Mouse (Mus musculus): ENCODE results near the gene Defb33. TPM values are rescaled to one million over a fixed set of nuclear protein-coding genes. Genes with fewer than 3 reads are reported as not detected.

Gene Defb33
- polyA plus RNA-seq (2014; fragmentation: Nextera tagmentation; extraction: Ambion mirVana) = not detected in 2 replicates

DNA sequence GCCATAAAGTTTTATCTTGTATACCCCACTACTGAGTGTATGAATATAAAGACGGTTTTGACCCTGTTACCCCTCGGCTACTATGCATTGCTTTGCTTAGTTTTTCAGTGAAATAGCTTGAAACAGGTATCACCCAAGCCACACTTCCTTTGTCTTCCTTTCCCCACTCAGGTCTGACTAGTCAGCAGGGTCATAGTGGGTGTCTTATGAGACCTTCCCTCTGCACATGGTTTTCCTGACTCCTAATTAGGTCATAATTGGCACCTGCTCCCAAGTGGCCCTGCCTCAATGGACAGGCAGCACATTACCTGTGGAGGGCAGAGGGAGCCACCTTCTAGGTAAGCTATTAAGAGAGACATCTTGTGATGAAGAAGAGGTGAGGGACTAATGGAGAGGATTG is at the start of gene Defb33:
Gene Defb33 (plus strand): TSS at position 301 of the 400 bp plus-strand sequence.
- Histone ChIP-seq H3K9ac (replicated peaks; ENCODE audit: low read depth, low read length) (no peak within 1 kb of the TSS), H3K4me1 (ENCODE audit: control insufficient read depth, insufficient read depth, low read length) (no peaks in the 10 kb centered on the region), H3K4me3 (ENCODE audit: low read depth, low read length) (no peak within 1 kb of the TSS), H3K36me3 (ENCODE audit: control insufficient read depth, insufficient read depth, low read length) (no peaks in the 10 kb centered on the region), H3K27me3 (ENCODE audit: control insufficient read depth, insufficient read depth, low read length) (no peaks in the 10 kb centered on the region), H3K4me2 (ENCODE audit: low read depth, low read length) (no peak within 1 kb of the TSS), H3K9me3 (ENCODE audit: control insufficient read depth, low read length) (peaks cover 12% of the 10 kb centered on the region), H3K27ac (ENCODE audit: low read depth, low read length) (no peak within 1 kb of the TSS)
- ATAC-seq (ENCODE audit: low read depth) = no peak
- 93% methylated on average over 2 of the region's 2 CpGs for WGBS

DNA sequence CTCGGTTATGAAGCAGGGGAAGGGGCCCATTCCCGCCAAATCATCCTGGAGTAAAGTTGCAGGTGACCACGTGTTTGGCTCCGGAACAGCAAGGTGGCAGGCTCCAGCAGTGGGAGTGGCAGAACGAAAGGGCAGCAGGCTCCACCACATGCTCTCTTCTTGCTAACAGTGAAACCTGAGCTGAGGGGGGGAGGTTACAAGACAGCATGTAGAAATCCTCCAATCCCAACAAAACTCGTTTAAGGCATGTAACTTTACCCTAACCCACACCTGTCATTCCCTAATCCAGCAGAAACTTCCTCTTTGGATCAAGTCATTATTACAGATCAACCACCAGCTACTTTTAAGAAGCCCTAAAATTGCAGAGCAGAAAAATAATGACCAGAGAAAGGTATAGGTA is 17.9 kb upstream of the Defb33 start:
- no peak overlapping the region for H3K27ac ChIP-seq (ENCODE audit: low read depth, low read length)
- H3K36me3 ChIP-seq (ENCODE audit: control insufficient read depth, insufficient read depth, low read length) = no peaks in the 10 kb centered on the region
- H3K4me2 ChIP-seq (ENCODE audit: low read depth, low read length) = no peak overlapping the region
- H3K27me3 ChIP-seq (ENCODE audit: control insufficient read depth, insufficient read depth, low read length) = no peaks in the 10 kb centered on the region
- H3K4me1 ChIP-seq (ENCODE audit: control insufficient read depth, insufficient read depth, low read length) = no peaks in the 10 kb centered on the region
- no peak overlapping the region for H3K4me3 ChIP-seq (ENCODE audit: low read depth, low read length)
- WGBS = 49% methylated on average over 6 of the region's 6 CpGs
- no peak overlapping the region for H3K9ac ChIP-seq (replicated peaks; ENCODE audit: low read depth, low read length)
- ATAC-seq (ENCODE audit: low read depth) = no peak
- H3K9me3 ChIP-seq (ENCODE audit: control insufficient read depth, low read length) = peaks cover 3% of the 10 kb centered on the region; the same call in 1 of the 2 replicates

DNA sequence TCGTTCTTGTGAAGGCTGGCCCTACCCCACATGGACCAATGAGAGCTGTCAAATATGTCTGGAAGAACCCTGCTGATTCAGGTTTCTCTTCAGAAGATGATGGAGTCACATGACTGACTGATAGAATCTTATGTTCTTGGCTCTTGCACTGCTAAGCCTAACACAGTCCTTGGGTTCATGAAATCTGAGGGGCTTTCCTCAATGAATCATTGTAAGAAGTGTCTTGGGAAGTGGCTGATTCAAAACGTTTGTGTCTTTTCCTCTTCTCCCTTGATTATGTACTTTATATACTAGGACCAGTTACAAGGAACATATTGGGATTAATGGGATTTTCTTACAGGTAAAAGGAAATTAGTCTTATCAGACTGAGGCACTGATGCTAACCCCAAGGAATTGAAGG is 10.1 kb downstream of the Defb33 start, which contains the start of gene Gm15056:
Gene Gm15056 (minus strand): TSS at position 101 of the 400 bp plus-strand sequence.
- no peak within 1 kb of the TSS for H3K4me3 ChIP-seq (ENCODE audit: low read depth, low read length)
- no peaks in the 10 kb centered on the region for H3K36me3 ChIP-seq (ENCODE audit: control insufficient read depth, insufficient read depth, low read length)
- 60% methylated on average over 2 of the region's 2 CpGs for WGBS
- H3K9ac ChIP-seq (replicated peaks; ENCODE audit: low read depth, low read length) = no peak within 1 kb of the TSS
- H3K4me2 ChIP-seq (ENCODE audit: low read depth, low read length) = no peak within 1 kb of the TSS
- ATAC-seq (ENCODE audit: low read depth) = no peak
- no peaks in the 10 kb centered on the region for H3K27me3 ChIP-seq (ENCODE audit: control insufficient read depth, insufficient read depth, low read length)
- no peaks in the 10 kb centered on the region for H3K4me1 ChIP-seq (ENCODE audit: control insufficient read depth, insufficient read depth, low read length)
- no peak within 1 kb of the TSS for H3K27ac ChIP-seq (ENCODE audit: low read depth, low read length)
- H3K9me3 ChIP-seq (ENCODE audit: control insufficient read depth, low read length) = peaks cover 6% of the 10 kb centered on the region; the same call in 1 of the 2 replicates

DNA sequence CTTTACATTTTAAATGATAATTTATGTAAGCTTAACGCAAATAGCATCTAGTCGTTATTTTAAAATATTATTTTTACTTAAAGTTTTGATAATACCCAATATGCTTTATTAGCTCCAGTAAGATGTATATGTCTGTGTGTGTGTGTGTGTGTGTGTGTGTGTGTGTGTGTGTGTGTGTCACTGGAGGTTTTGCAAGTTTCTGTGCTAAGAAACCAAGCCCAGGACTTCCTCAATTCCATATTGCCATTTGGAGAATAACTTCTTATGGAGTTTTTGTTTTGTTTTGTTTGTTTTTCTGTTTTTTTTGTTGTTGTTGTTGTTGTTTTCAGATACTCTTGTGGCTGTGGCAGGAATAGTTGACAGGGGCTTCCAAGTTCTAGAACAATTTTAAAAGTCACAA is 14.7 kb downstream of the Defb33 start:
- Histone ChIP-seq H3K36me3 (ENCODE audit: control insufficient read depth, insufficient read depth, low read length) (no peaks in the 10 kb centered on the region), H3K27me3 (ENCODE audit: control insufficient read depth, insufficient read depth, low read length) (no peaks in the 10 kb centered on the region), H3K27ac (ENCODE audit: low read depth, low read length) (no peak overlapping the region), H3K9ac (replicated peaks; ENCODE audit: low read depth, low read length) (no peak overlapping the region), H3K9me3 (ENCODE audit: control insufficient read depth, low read length) (peaks cover 3% of the 10 kb centered on the region), H3K4me3 (ENCODE audit: low read depth, low read length) (no peak overlapping the region), H3K4me1 (ENCODE audit: control insufficient read depth, insufficient read depth, low read length) (no peaks in the 10 kb centered on the region), H3K4me2 (ENCODE audit: low read depth, low read length) (no peak overlapping the region)
- 91% methylated on average over 2 of the region's 2 CpGs for WGBS
- ATAC-seq (ENCODE audit: low read depth) = no peak

DNA sequence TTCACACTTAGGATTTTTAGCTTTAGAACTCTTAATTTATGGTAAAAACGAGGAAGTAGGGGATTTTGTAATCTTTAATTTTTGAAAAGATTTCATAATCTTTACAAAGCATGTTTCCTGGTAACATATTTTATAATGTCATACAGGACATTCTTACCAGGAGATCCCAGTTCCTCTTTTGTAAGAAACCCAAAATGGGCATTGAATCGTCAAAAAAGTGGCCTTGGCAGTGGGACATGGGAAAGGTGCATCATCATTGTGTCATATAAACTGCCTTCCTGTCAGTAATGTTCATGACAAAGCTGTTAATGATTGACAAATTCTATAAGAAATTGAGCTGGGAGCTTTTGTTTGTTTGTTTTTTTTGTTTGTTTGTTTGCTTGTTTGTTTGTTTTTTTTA is 15.8 kb downstream of the Defb33 start:
- Histone ChIP-seq H3K27me3 (ENCODE audit: control insufficient read depth, insufficient read depth, low read length) (no peaks in the 10 kb centered on the region), H3K9me3 (ENCODE audit: control insufficient read depth, low read length) (peaks cover 3% of the 10 kb centered on the region), H3K4me2 (ENCODE audit: low read depth, low read length) (no peak overlapping the region), H3K36me3 (ENCODE audit: control insufficient read depth, insufficient read depth, low read length) (no peaks in the 10 kb centered on the region), H3K9ac (replicated peaks; ENCODE audit: low read depth, low read length) (no peak overlapping the region), H3K4me1 (ENCODE audit: control insufficient read depth, insufficient read depth, low read length) (no peaks in the 10 kb centered on the region), H3K27ac (ENCODE audit: low read depth, low read length) (no peak overlapping the region), H3K4me3 (ENCODE audit: low read depth, low read length) (no peak overlapping the region)
- no peak for ATAC-seq (ENCODE audit: low read depth)
- WGBS = 74% methylated on average over 2 of the region's 2 CpGs

DNA sequence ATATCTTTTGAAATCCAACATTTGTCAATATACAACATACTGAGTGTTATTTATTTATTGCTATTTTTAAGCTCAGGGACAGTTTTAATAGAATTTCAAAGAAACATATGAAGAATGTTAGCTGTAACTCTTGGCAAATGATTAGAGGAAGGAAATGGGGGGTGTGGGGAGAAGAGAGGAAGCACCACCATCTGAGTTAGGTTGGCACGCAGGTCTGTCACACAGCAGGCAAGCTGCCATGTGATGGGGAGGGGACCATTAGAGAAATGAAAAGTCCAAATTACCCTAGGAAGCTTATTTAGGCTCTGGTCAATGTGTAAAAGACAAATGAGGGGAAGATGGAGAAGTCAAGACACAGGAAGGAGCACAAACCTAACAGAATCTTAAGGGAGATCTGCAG is 19.8 kb downstream of the Defb33 start:
- H3K9me3 ChIP-seq (ENCODE audit: control insufficient read depth, low read length) = no peaks in the 10 kb centered on the region; the same call in 1 of the 2 replicates
- no peaks in the 10 kb centered on the region for H3K27me3 ChIP-seq (ENCODE audit: control insufficient read depth, insufficient read depth, low read length)
- no peak overlapping the region for H3K4me2 ChIP-seq (ENCODE audit: low read depth, low read length)
- H3K4me3 ChIP-seq (ENCODE audit: low read depth, low read length) = no peak overlapping the region
- no peak overlapping the region for H3K27ac ChIP-seq (ENCODE audit: low read depth, low read length)
- no peaks in the 10 kb centered on the region for H3K36me3 ChIP-seq (ENCODE audit: control insufficient read depth, insufficient read depth, low read length)
- 89% methylated on average over 1 of the region's 1 CpGs for WGBS
- H3K9ac ChIP-seq (replicated peaks; ENCODE audit: low read depth, low read length) = no peak overlapping the region
- ATAC-seq (ENCODE audit: low read depth) = no peak
- H3K4me1 ChIP-seq (ENCODE audit: control insufficient read depth, insufficient read depth, low read length) = no peaks in the 10 kb centered on the region

DNA sequence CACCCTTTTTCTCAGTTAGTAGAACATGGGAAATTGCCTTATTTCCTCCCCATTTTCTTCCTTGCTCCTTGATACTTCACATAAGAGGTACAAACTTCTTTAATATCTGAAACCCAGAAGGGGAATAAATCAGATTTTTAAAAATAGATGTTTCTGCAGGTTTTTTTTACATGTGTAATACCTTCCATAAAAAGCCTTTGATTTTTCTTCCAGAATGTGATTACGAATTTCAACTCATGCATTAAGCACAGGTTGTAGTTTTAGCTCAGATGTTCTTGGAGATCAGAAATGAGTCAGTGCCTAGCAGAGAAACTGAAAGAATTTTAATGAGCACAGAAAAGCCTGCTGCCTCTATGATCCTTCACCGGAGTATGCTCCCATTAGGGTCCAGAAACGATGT is 29.5 kb downstream of the Defb33 start, which contains the start of gene Gm6040:
Gene Gm6040 (minus strand): TSS at position 101 of the 400 bp plus-strand sequence.
- no peak for ATAC-seq (ENCODE audit: low read depth)
- H3K9me3 ChIP-seq (ENCODE audit: control insufficient read depth, low read length) = peaks cover 21% of the 10 kb centered on the region
- no peaks in the 10 kb centered on the region for H3K36me3 ChIP-seq (ENCODE audit: control insufficient read depth, insufficient read depth, low read length)
- no peak within 1 kb of the TSS for H3K27ac ChIP-seq (ENCODE audit: low read depth, low read length)
- no peak within 1 kb of the TSS for H3K4me2 ChIP-seq (ENCODE audit: low read depth, low read length)
- H3K27me3 ChIP-seq (ENCODE audit: control insufficient read depth, insufficient read depth, low read length) = no peaks in the 10 kb centered on the region
- no peak within 1 kb of the TSS for H3K9ac ChIP-seq (replicated peaks; ENCODE audit: low read depth, low read length)
- no peaks in the 10 kb centered on the region for H3K4me1 ChIP-seq (ENCODE audit: control insufficient read depth, insufficient read depth, low read length)
- 79% methylated on average over 3 of the region's 3 CpGs for WGBS
- no peak within 1 kb of the TSS for H3K4me3 ChIP-seq (ENCODE audit: low read depth, low read length)

DNA sequence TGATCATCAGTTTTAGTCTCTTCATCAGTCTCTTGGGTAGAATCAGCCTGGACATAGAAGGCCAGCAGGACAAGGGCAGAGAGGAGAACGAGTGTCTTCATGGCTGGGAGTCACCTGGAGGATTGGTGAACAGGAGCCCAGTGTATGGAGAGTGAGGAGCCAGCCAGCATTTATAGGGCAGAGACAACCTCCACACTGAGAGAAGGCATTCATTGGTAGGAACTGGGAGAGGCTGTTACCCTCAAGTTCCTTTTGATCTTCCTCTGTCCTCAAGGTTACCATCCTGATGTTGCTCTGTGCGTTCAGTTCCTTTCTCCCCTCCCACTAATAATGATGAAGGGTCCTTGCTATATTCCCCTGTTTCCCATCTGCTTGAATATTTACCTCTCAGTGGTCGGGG is 52.1 kb downstream of the Defb33 start, which contains the start of gene AY761185:
Gene AY761185 (minus strand): TSS at position 101 of the 400 bp plus-strand sequence.
- ATAC-seq (ENCODE audit: low read depth) = no peak
- H3K27ac ChIP-seq (ENCODE audit: low read depth, low read length) = no peak within 1 kb of the TSS
- H3K9ac ChIP-seq (replicated peaks; ENCODE audit: low read depth, low read length) = no peak within 1 kb of the TSS
- H3K9me3 ChIP-seq (ENCODE audit: control insufficient read depth, low read length) = peaks cover 2% of the 10 kb centered on the region; the same call in 1 of the 2 replicates
- 68% methylated on average over 3 of the region's 3 CpGs for WGBS
- no peaks in the 10 kb centered on the region for H3K4me1 ChIP-seq (ENCODE audit: control insufficient read depth, insufficient read depth, low read length)
- H3K27me3 ChIP-seq (ENCODE audit: control insufficient read depth, insufficient read depth, low read length) = no peaks in the 10 kb centered on the region
- no peak within 1 kb of the TSS for H3K4me3 ChIP-seq (ENCODE audit: low read depth, low read length)
- H3K36me3 ChIP-seq (ENCODE audit: control insufficient read depth, insufficient read depth, low read length) = no peaks in the 10 kb centered on the region
- no peak within 1 kb of the TSS for H3K4me2 ChIP-seq (ENCODE audit: low read depth, low read length)
